Mouse (Mus musculus) ES-Bruce4 (cell line): ENCODE measurements around the gene Rhbdf2. TPM values are rescaled to one million over a fixed set of nuclear protein-coding genes. Genes with fewer than 3 reads are reported as not detected.

Experiments
- H3K27ac ChIP-seq: 2 replicates; pipeline ENCODE4 v1.5.1; 2012; ENCODE audit warnings: low read length, inconsistent platforms; ENCODE audit not compliant: insufficient read depth
- H3K27me3 ChIP-seq: 2 replicates; pipeline ENCODE4 v1.6.1; 2012; ENCODE audit warnings: mild to moderate bottlenecking, low read length, inconsistent platforms; ENCODE audit not compliant: control insufficient read depth, poor library complexity, insufficient read depth, severe bottlenecking
- H3K36me3 ChIP-seq: 2 replicates; pipeline ENCODE4 v1.6.1; 2012; ENCODE audit warnings: inconsistent platforms, mild to moderate bottlenecking, low read length, moderate library complexity; ENCODE audit not compliant: control insufficient read depth, poor library complexity, insufficient read depth, severe bottlenecking
- H3K4me1 ChIP-seq: one replicate; pipeline ENCODE4 v1.8.1; 2011; ENCODE audit warnings: low read length; ENCODE audit not compliant: control insufficient read depth, insufficient read depth
- H3K4me3 ChIP-seq: 2 replicates; pipeline ENCODE4 v1.5.1; 2011; ENCODE audit warnings: low read depth, mild to moderate bottlenecking, low read length
- H3K9ac ChIP-seq: 2 replicates; pipeline ENCODE4 v1.6.1; 2012; ENCODE audit warnings: low read depth, mild to moderate bottlenecking, inconsistent platforms; ENCODE audit not compliant: poor library complexity, severe bottlenecking
- H3K9me3 ChIP-seq: replicated peaks from 2 replicates; pipeline ENCODE4 v1.6.1; 2012; ENCODE audit warnings: mild to moderate bottlenecking, low read length, inconsistent platforms; ENCODE audit not compliant: control insufficient read depth, poor library complexity, insufficient read depth, severe bottlenecking
- CTCF ChIP-seq: IDR thresholded peaks from one replicate; pipeline ENCODE4 v1.8.1; 2011; ENCODE audit warnings: low read depth, low read length
- EP300 ChIP-seq: IDR thresholded peaks from 2 replicates; pipeline ENCODE4 v1.6.1; 2011; ENCODE audit warnings: low read depth, low read length; ENCODE audit not compliant: insufficient read depth
- POLR2A ChIP-seq: IDR thresholded peaks from one replicate; pipeline ENCODE4 v1.8.1; 2011; ENCODE audit warnings: low read length; ENCODE audit not compliant: insufficient read depth
- polyA plus RNA-seq: library from polyadenylated mRNA; stranded (reverse); fragments of >200 nt; gene quantifications from 2 replicates; pipeline ENCODE4 v1.2.4, GENCODE M21; 2011; ENCODE audit warnings: low read depth; ENCODE audit not compliant: missing spikeins, insufficient read depth, insufficient read length

Gene Rhbdf2
- polyA plus RNA-seq, 1 experiment: 36.5 TPM

DNA sequence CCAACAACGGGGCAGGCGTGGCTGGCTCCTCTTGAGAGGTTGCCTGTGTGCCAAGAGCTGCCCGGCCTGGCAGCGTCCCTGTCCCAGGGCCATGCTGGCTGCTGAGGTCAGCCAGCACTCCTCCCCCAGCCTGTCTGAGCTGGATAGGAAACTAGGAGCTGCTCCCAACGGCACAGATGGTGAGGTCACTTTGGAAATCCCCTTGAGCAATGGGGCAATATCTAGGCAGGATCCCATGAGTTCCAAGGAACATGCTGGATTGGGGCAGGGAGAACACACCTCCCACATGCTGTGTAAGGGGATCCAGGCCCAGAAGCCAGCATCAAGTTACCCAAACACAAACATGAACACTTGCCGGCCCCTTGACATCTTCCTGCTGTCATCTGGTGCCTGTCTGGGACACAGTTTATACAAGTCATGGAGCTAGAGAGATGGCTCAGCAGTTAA lies 5.5 kb downstream of the Rhbdf2 start:
- no peak overlapping the region for H3K4me3 ChIP-seq
- H3K9me3 ChIP-seq: no peaks in the 10 kb centered on the region
- no peak overlapping the region for H3K9ac ChIP-seq
- no peaks in the 10 kb centered on the region for H3K27me3 ChIP-seq
- no peak for TF ChIP-seq POLR2A
- no peak for TF ChIP-seq CTCF
- no peak for TF ChIP-seq EP300
- no peaks in the 10 kb centered on the region for H3K36me3 ChIP-seq
- peaks cover 18% of the 10 kb centered on the region for H3K4me1 ChIP-seq
- no peak overlapping the region for H3K27ac ChIP-seq

DNA sequence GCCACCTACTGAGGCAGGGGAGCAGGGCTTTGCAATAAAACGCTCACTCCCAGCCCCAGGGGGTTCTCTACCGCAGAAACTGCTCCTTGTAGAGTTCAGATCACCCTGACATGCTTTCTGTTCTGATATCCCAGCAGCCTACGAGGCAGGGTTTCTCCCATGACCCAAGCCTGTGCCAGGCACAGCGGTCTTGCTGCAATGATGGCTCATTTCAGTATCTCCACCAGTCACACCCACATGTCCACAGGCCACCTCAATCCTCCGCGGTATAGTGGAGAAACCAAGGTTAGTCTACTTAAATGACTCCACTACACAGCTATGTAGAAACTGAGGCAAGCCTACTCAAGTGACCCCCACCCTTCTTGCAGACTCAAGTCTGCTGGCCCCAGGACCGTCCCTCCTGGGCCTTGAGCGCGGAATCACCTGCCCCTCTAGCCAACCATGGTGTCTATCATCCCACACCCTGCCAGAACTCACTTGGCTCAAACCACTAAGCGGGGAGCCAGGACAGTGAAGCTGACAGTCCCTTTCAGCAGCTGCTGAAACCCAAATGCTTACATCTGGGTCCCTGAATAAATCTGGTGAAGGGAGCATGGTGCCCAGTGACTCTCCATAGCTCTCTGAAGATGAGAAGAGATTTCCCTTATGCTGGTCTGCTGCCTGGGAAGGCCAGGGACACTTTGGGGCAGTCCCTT lies 6.1 kb downstream of the Rhbdf2 start:
- H3K27ac ChIP-seq: no peak overlapping the region
- no peak for TF ChIP-seq POLR2A
- TF ChIP-seq CTCF: no peak
- TF ChIP-seq EP300: no peak
- H3K4me1 ChIP-seq: peaks cover 19% of the 10 kb centered on the region
- H3K9ac ChIP-seq: no peak overlapping the region
- no peaks in the 10 kb centered on the region for H3K36me3 ChIP-seq
- no peaks in the 10 kb centered on the region for H3K27me3 ChIP-seq
- no peaks in the 10 kb centered on the region for H3K9me3 ChIP-seq
- no peak overlapping the region for H3K4me3 ChIP-seq

DNA sequence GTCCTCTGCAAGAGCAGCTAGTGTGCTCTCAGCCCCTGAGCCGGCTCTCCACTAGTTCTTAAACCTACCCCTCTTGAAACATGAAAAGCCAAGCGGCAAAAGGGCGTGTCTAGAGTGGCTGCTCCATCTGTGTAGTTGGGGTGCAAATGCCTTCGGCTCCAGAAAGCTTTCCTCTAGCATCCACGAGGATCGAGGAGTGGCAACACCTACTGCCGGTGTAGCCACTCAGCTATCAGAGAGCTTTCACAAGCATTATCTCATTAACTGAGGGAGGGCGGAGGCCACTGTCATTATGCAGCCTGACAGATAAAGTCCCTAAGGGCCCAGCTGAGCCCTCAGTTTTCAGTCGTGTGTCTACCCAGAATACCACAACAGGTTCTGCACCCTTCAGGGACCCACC lies 6.7 kb downstream of the Rhbdf2 start:
- TF ChIP-seq POLR2A: no peak
- TF ChIP-seq EP300: no peak
- TF ChIP-seq CTCF: no peak

DNA sequence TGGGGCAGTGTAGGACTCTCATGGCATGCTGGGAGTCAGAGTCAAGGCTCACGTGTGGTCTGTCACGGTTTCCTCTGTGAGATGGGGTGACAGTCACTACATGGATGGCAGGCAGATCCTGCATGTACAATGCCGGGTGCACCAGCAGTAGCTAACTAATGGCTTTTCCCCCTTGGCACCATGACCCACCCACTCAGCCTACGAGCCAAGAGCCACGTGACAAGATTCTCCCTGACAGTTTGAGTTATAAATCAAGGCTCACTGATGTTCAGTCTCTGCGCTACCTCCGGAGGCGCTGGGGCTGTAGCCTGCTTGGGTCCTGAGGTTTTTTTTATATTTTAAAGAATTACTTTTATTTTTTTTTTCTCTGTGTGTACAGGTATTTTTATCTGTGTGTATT lies 7.3 kb downstream of the Rhbdf2 start:
- Histone ChIP-seq H3K9me3 (no peaks in the 10 kb centered on the region), H3K36me3 (no peaks in the 10 kb centered on the region), H3K4me1 (peaks cover 19% of the 10 kb centered on the region), H3K27me3 (no peaks in the 10 kb centered on the region), H3K27ac (no peak overlapping the region), H3K4me3 (no peak overlapping the region), H3K9ac (no peak overlapping the region)
- no peak for TF ChIP-seq POLR2A
- no peak for TF ChIP-seq EP300
- TF ChIP-seq CTCF: no peak

More for the DNA sequence above, 6.7 kb downstream of the Rhbdf2 start:
- Histone ChIP-seq H3K9me3 (no peaks in the 10 kb centered on the region), H3K9ac (no peak overlapping the region), H3K27me3 (no peaks in the 10 kb centered on the region), H3K4me3 (no peak overlapping the region), H3K27ac (no peak overlapping the region), H3K36me3 (no peaks in the 10 kb centered on the region), H3K4me1 (peaks cover 19% of the 10 kb centered on the region)

DNA sequence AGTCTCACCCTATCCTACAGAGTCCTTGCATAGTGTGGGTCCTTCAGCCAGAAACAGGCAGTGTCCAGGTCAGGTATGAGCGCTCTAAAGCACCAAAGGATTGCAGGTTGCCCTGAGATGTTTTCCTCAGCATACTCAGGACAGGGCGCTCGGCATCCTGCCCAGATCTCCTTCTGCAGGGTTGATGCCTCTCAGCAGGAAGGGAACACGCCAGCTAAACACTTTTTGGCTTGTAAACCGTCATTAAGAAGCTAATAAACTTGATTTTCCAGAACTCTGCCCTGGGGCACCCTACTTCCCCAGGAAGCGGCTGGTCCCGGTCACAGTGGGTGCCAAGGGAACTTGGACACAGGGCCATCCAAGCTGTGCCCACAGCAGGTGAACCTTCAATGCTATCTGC lies 7.7 kb downstream of the Rhbdf2 start:
- Histone ChIP-seq H3K27ac (no peak overlapping the region), H3K4me3 (no peak overlapping the region), H3K27me3 (no peaks in the 10 kb centered on the region), H3K4me1 (peaks cover 16% of the 10 kb centered on the region), H3K36me3 (no peaks in the 10 kb centered on the region), H3K9me3 (no peaks in the 10 kb centered on the region), H3K9ac (no peak overlapping the region)
- TF ChIP-seq POLR2A (no peak), CTCF (no peak), EP300 (no peak)

DNA sequence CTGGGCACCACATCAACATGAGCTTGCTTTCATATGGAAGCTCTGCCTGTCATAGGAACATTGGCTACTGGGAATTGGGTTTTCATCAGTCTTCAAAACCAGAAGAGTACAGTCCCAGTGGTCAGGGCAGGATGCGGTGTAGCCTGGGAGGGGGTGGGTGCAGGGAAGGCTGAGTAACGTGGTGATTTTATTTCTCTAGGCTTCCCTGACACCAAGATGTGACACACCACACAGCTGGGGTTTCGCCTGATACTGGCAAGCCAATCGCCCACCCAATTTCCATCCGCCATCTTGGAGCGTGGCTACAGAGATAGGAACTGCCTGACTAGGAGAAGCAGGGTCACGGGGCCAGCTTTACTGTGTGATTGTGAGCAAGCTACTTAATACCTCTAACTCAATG lies 8.2 kb downstream of the Rhbdf2 start:
- Histone ChIP-seq H3K9ac (no peak overlapping the region), H3K9me3 (no peaks in the 10 kb centered on the region), H3K4me1 (peaks cover 16% of the 10 kb centered on the region), H3K27me3 (no peaks in the 10 kb centered on the region), H3K27ac (no peak overlapping the region), H3K36me3 (no peaks in the 10 kb centered on the region), H3K4me3 (no peak overlapping the region)
- TF ChIP-seq EP300 (no peak), POLR2A (no peak), CTCF (no peak)
